ENCODE assay signal across 9 mouse cellular contexts in genomic region chr10:95725910-95726309, GRCm38 (mm10). TPM values are rescaled to one million over a fixed set of nuclear protein-coding genes. Genes with fewer than 3 reads are reported as not detected.
A peak's percentile ranks its signal among the peaks of the same experiment; 100 is the strongest.
DNase-seq lines count a peak whose midpoint lies in the region; ATAC-seq and TF ChIP-seq lines count a peak whose summit lies in the region.
"Had no signal": no experiment of that assay in that cellular context is flagged by ENCODE, and none has a peak within 500 bp of the region (broad histone marks: within the 10 kb centered on the region; RNA-seq: fewer than 3 reads in every experiment).

No protein-coding gene starts in this region.

- intact Hi-C loops in left cerebral cortex, adult 2 months (cut with DNase I): no loop called here

- peak; percentile 58; the same call in 1 of the 2 replicates for ATAC-seq in embryonic facial prominence, embryonic 15.5 days (ENCODE audit: insufficient number of reproducible peaks, low FRiP score, low TSS enrichment, low read depth)
- no peak for ATAC-seq in stomach, embryonic 15.5 days (ENCODE audit: insufficient read depth, low FRiP score, low read depth)

- peak; percentile 94 for DNase-seq in NIH3T3 (ENCODE audit: low read depth)
- peak; percentile 33 for DNase-seq in adrenal gland, adult 8-10 months
- peak; percentile 66 for DNase-seq in heart, postnatal 4 days
- DNase-seq in left cerebral cortex, adult 2 months (ENCODE audit: extremely low spot score in 1 of 2, low spot score in 2 of 2): peak; percentile 40 to 57
- DNase-seq in spleen, postnatal 10 days (ENCODE audit: low spot score in 2 of 2): no peak

- H3K27ac ChIP-seq in embryonic facial prominence, embryonic 15.5 days (replicated peaks): peak overlapping the region; percentile 83
- H3K27ac ChIP-seq in left cerebral cortex, adult 2 months: peak overlapping the region; percentile 72; the same call in 1 of the 2 replicates
- peak overlapping the region; percentile 44; the same call in 1 of the 2 replicates for H3K27ac ChIP-seq in stomach, embryonic 15.5 days

- H3K9me3 ChIP-seq in embryonic facial prominence, embryonic 15.5 days (replicated peaks): no peaks in the 10 kb centered on the region
- H3K9me3 ChIP-seq in stomach, embryonic 15.5 days: no peaks in the 10 kb centered on the region

- H3K9ac ChIP-seq in embryonic facial prominence, embryonic 15.5 days: no peak overlapping the region
- no peak overlapping the region for H3K9ac ChIP-seq in stomach, embryonic 15.5 days

- H3K4me1 ChIP-seq in embryonic facial prominence, embryonic 15.5 days: peaks cover 37% of the 10 kb centered on the region
- peaks cover 17% of the 10 kb centered on the region; the same call in 1 of the 2 replicates for H3K4me1 ChIP-seq in stomach, embryonic 15.5 days

- no peaks in the 10 kb centered on the region for H3K27me3 ChIP-seq in embryonic facial prominence, embryonic 15.5 days
- no peaks in the 10 kb centered on the region for H3K27me3 ChIP-seq in stomach, embryonic 15.5 days (replicated peaks)

- no peak overlapping the region for H3K4me2 ChIP-seq in embryonic facial prominence, embryonic 15.5 days (replicated peaks)
- H3K4me2 ChIP-seq in stomach, embryonic 15.5 days: no peak overlapping the region

- TF ChIP-seq CTCF in left cerebral cortex, adult 2 months (IDR thresholded peaks at IDR 0.05): no peak

- H3K4me3 ChIP-seq in embryonic facial prominence, embryonic 15.5 days (replicated peaks): no peak overlapping the region
- H3K4me3 ChIP-seq in left cerebral cortex, adult 2 months: no peak overlapping the region
- H3K4me3 ChIP-seq in stomach, embryonic 15.5 days (replicated peaks): no peak overlapping the region

- no peaks in the 10 kb centered on the region for H3K36me3 ChIP-seq in embryonic facial prominence, embryonic 15.5 days
- H3K36me3 ChIP-seq in stomach, embryonic 15.5 days: no peaks in the 10 kb centered on the region

- 24% methylated on average over 5 of the region's 5 CpGs for WGBS in embryonic facial prominence, embryonic 15.5 days
- 33% methylated on average over 5 of the region's 5 CpGs for WGBS in stomach, embryonic 15.5 days

RNA-seq across cellular contexts. Expression of gene Anapc15-ps, which starts 52.7 kb away (rescaled TPM):
- 1 to 10 TPM in 1 of 4 experiments, not detected in 3; 1.1 TPM for total RNA-seq in adrenal gland, adult 8-10 months (2022)
- 0.51 TPM in 1 of 2 replicates, not detected in the other for polyA plus RNA-seq in embryonic facial prominence, embryonic 15.5 days (2015; fragmentation: Nextera tagmentation; extraction: Ambion mirVana)
- not detected for total RNA-seq in heart, postnatal 4 days (2021)
- total RNA-seq in left cerebral cortex, adult 2 months (2021): not detected
- 0.40 TPM in 1 of 2 replicates, not detected in the other for polyA plus RNA-seq in stomach, embryonic 15.5 days (2015; fragmentation: Nextera tagmentation; extraction: Ambion mirVana)
- polyA plus RNA-seq: liver, embryonic 16.5 days; stomach, embryonic 14.5 days had no signal

Comparison
In these comparisons a context has a peak if more than half of its experiments do, and no peak if none do; other contexts are left out.
1. DNase-seq: peak in NIH3T3 (single experiment), adrenal gland, adult 8-10 months (single experiment), heart, postnatal 4 days (single experiment) and left cerebral cortex, adult 2 months (2 of 2); none in spleen, postnatal 10 days (0 of 2).
2. Peak in every context shown above with its lines, with median percentiles within 50 percentile points of each other: H3K27ac ChIP-seq.